Mouse (Mus musculus) hindbrain, embryonic 14.5 days (tissue): Measurements from ENCODE around the gene Myt1l. TPM values are rescaled to one million over a fixed set of nuclear protein-coding genes. Genes with fewer than 3 reads are reported as not detected.

Experiments
- ATAC-seq: fragments of 200-750 bp; cut with Nextera tagmentation; 2 replicates; pipeline ENCODE4 v1.8.0; 2017; ENCODE audit warnings: moderate number of reproducible peaks, mild to moderate bottlenecking, moderate TSS enrichment, moderate library complexity; ENCODE audit not compliant: low FRiP score
- DNase-seq: peaks from one replicate; pipeline ENCODE4 v3.0.0-alpha.2; 2015; ENCODE audit warnings: low spot score
- H3K27ac ChIP-seq: fragments of 300-500 bp; sonication (generic); 2 replicates; pipeline ENCODE4 v1.5.1; 2014; ENCODE audit warnings: mild to moderate bottlenecking, moderate library complexity
- H3K27me3 ChIP-seq: fragments of 300-500 bp; sonication (generic); 2 replicates; pipeline ENCODE4 v1.6.1; 2014; ENCODE audit warnings: mild to moderate bottlenecking, low read length, mixed read lengths; ENCODE audit not compliant: control insufficient read depth, insufficient read depth
- H3K36me3 ChIP-seq: fragments of 300-500 bp; sonication (generic); replicated peaks from 2 replicates; pipeline ENCODE4 v1.6.1; 2014; ENCODE audit not compliant: control insufficient read depth, insufficient read depth
- H3K4me1 ChIP-seq: fragments of 300-500 bp; sonication (generic); replicated peaks from 2 replicates; pipeline ENCODE4 v1.6.1; 2014; ENCODE audit warnings: antibody characterized with exemption, low read length, mixed read lengths; ENCODE audit not compliant: control insufficient read depth, insufficient read depth
- H3K4me2 ChIP-seq: fragments of 300-500 bp; sonication (generic); replicated peaks from 2 replicates; pipeline ENCODE4 v1.6.1; 2014; ENCODE audit warnings: mild to moderate bottlenecking, moderate library complexity
- H3K4me3 ChIP-seq: fragments of 300-500 bp; sonication (generic); replicated peaks from 2 replicates; pipeline ENCODE4 v1.5.1; 2014; ENCODE audit warnings: mild to moderate bottlenecking, low read length
- H3K9ac ChIP-seq: fragments of 300-500 bp; sonication (generic); 2 replicates; pipeline ENCODE4 v1.6.1; 2014
- H3K9me3 ChIP-seq: fragments of 300-500 bp; sonication (generic); 2 replicates; pipeline ENCODE4 v1.6.1; 2016; ENCODE audit warnings: low read length; ENCODE audit not compliant: control insufficient read depth
- WGBS: fragments of 180-500 bp; shearing (Covaris S2); extraction: QIAGEN DNeasy Blood & Tissue Kit; methylation state at CpG from one replicate; pipeline ENCODE4 v1.1.7; 2014; 5-methylcytosine and 5-hydroxymethylcytosine counted together
- polyA plus RNA-seq: library from polyadenylated mRNA; unstranded; fragments of >200 nt; fragmentation: Nextera tagmentation; extraction: Ambion mirVana; gene quantifications from 2 replicates; pipeline ENCODE4 v1.2.1, GENCODE M21; 2014

The Myt1l gene
- polyA plus RNA-seq, 1 experiment from 2014 or later = 202 TPM

GRCm38 (mm10) chr12:29904101-29904874 lies 376.1 kb downstream of the Myt1l start:
- H3K27ac ChIP-seq = no peak overlapping the region
- no peaks in the 10 kb centered on the region for H3K4me1 ChIP-seq
- no peaks in the 10 kb centered on the region for H3K27me3 ChIP-seq
- H3K36me3 ChIP-seq = peaks cover 31% of the 10 kb centered on the region
- H3K4me2 ChIP-seq = no peak overlapping the region
- WGBS = 80% methylated on average over 4 of the region's 4 CpGs
- H3K9me3 ChIP-seq = no peaks in the 10 kb centered on the region
- no peak overlapping the region for H3K9ac ChIP-seq
- H3K4me3 ChIP-seq = no peak overlapping the region
- DNase-seq (no peak), ATAC-seq (no peak)

- no peak overlapping the region for H3K4me2 ChIP-seq
- no peak overlapping the region for H3K4me3 ChIP-seq
- 58% methylated on average over 2 of the region's 2 CpGs for WGBS
- H3K36me3 ChIP-seq = peaks cover 30% of the 10 kb centered on the region
- ATAC-seq = no peak
- no peaks in the 10 kb centered on the region for H3K9me3 ChIP-seq
- H3K9ac ChIP-seq = no peak overlapping the region
- no peaks in the 10 kb centered on the region for H3K4me1 ChIP-seq
- H3K27ac ChIP-seq = no peak overlapping the region
- peak; percentile 61 for DNase-seq
- no peaks in the 10 kb centered on the region for H3K27me3 ChIP-seq
Measured at GRCm38 (mm10) chr12:29907056-29907455, 378.9 kb downstream of the Myt1l start.

GRCm38 (mm10) chr12:29916139-29916538 lies 388.0 kb downstream of the Myt1l start:
- no peak for ATAC-seq
- no peaks in the 10 kb centered on the region for H3K27me3 ChIP-seq
- H3K4me3 ChIP-seq = no peak overlapping the region
- peaks cover 91% of the 10 kb centered on the region for H3K36me3 ChIP-seq
- no peaks in the 10 kb centered on the region for H3K9me3 ChIP-seq
- no peak overlapping the region for H3K9ac ChIP-seq
- 89% methylated on average over 3 of the region's 3 CpGs for WGBS
- DNase-seq = no peak
- no peak overlapping the region for H3K4me2 ChIP-seq
- H3K27ac ChIP-seq = no peak overlapping the region
- H3K4me1 ChIP-seq = no peaks in the 10 kb centered on the region

GRCm38 (mm10) chr12:29916807-29917206 lies 388.6 kb downstream of the Myt1l start:
- 87% methylated on average over 6 of the region's 6 CpGs for WGBS
- H3K9ac ChIP-seq = no peak overlapping the region

GRCm38 (mm10) chr12:29920298-29920697 lies 392.1 kb downstream of the Myt1l start:
- Histone ChIP-seq H3K9me3 (no peaks in the 10 kb centered on the region), H3K4me1 (no peaks in the 10 kb centered on the region), H3K4me2 (no peak overlapping the region), H3K27ac (no peak overlapping the region), H3K27me3 (no peaks in the 10 kb centered on the region), H3K4me3 (no peak overlapping the region), H3K36me3 (peaks cover 80% of the 10 kb centered on the region), H3K9ac (no peak overlapping the region)
- WGBS = 86% methylated on average over 7 of the region's 7 CpGs
- DNase-seq (no peak), ATAC-seq (no peak)

More at GRCm38 (mm10) chr12:29916807-29917206, 388.6 kb downstream of the Myt1l start:
- ATAC-seq (no peak), DNase-seq (no peak)
- H3K4me2 ChIP-seq = no peak overlapping the region
- no peak overlapping the region for H3K27ac ChIP-seq
- H3K4me1 ChIP-seq = no peaks in the 10 kb centered on the region
- no peaks in the 10 kb centered on the region for H3K27me3 ChIP-seq
- no peaks in the 10 kb centered on the region for H3K9me3 ChIP-seq
- H3K4me3 ChIP-seq = no peak overlapping the region
- peaks cover 91% of the 10 kb centered on the region for H3K36me3 ChIP-seq

- Histone ChIP-seq H3K9me3 (no peaks in the 10 kb centered on the region), H3K27ac (no peak overlapping the region), H3K9ac (no peak overlapping the region), H3K4me3 (no peak overlapping the region), H3K27me3 (no peaks in the 10 kb centered on the region), H3K4me2 (no peak overlapping the region), H3K36me3 (peaks cover 70% of the 10 kb centered on the region), H3K4me1 (no peaks in the 10 kb centered on the region)
- WGBS = 88% methylated on average over 11 of the region's 11 CpGs
- DNase-seq = no peak
- no peak for ATAC-seq
Measured at GRCm38 (mm10) chr12:29921481-29921880, 393.3 kb downstream of the Myt1l start.

- Histone ChIP-seq H3K9me3 (no peaks in the 10 kb centered on the region), H3K9ac (no peak overlapping the region), H3K27ac (no peak overlapping the region), H3K4me3 (no peak overlapping the region), H3K4me1 (no peaks in the 10 kb centered on the region), H3K27me3 (no peaks in the 10 kb centered on the region), H3K4me2 (no peak overlapping the region), H3K36me3 (peaks cover 25% of the 10 kb centered on the region)
- DNase-seq (peak; percentile 70), ATAC-seq (peak; percentile 51; the same call in 1 of the 2 replicates)
- WGBS = 45% methylated on average over 3 of the region's 3 CpGs
Measured at GRCm38 (mm10) chr12:29926896-29927295, 398.7 kb downstream of the Myt1l start.

GRCm38 (mm10) chr12:29930591-29930990 lies 402.4 kb downstream of the Myt1l start:
- WGBS = 80% methylated on average over 1 of the region's 1 CpGs
- H3K9me3 ChIP-seq = no peaks in the 10 kb centered on the region
- no peak overlapping the region for H3K27ac ChIP-seq
- H3K27me3 ChIP-seq = no peaks in the 10 kb centered on the region
- no peaks in the 10 kb centered on the region for H3K4me1 ChIP-seq
- H3K36me3 ChIP-seq = 0 out of 2 replicates have a peak, but pooled peaks cover 3% of the 10 kb centered on the region
- H3K4me2 ChIP-seq = no peak overlapping the region
- DNase-seq (no peak), ATAC-seq (no peak)
- H3K9ac ChIP-seq = no peak overlapping the region
- H3K4me3 ChIP-seq = no peak overlapping the region

- H3K9ac ChIP-seq = no peak overlapping the region
- ATAC-seq = no peak
- no peak for DNase-seq
- H3K4me3 ChIP-seq = no peak overlapping the region
- H3K4me2 ChIP-seq = no peak overlapping the region
- peaks cover 6% of the 10 kb centered on the region for H3K4me1 ChIP-seq
- 0 out of 2 replicates have a peak, but pooled peaks cover 3% of the 10 kb centered on the region for H3K36me3 ChIP-seq
- no peak overlapping the region for H3K27ac ChIP-seq
- H3K27me3 ChIP-seq = no peaks in the 10 kb centered on the region
- H3K9me3 ChIP-seq = no peaks in the 10 kb centered on the region
- WGBS = 97% methylated on average over 1 of the region's 1 CpGs
Measured at GRCm38 (mm10) chr12:29932951-29933350, 404.8 kb downstream of the Myt1l start.
